In the genomic region with DNA sequence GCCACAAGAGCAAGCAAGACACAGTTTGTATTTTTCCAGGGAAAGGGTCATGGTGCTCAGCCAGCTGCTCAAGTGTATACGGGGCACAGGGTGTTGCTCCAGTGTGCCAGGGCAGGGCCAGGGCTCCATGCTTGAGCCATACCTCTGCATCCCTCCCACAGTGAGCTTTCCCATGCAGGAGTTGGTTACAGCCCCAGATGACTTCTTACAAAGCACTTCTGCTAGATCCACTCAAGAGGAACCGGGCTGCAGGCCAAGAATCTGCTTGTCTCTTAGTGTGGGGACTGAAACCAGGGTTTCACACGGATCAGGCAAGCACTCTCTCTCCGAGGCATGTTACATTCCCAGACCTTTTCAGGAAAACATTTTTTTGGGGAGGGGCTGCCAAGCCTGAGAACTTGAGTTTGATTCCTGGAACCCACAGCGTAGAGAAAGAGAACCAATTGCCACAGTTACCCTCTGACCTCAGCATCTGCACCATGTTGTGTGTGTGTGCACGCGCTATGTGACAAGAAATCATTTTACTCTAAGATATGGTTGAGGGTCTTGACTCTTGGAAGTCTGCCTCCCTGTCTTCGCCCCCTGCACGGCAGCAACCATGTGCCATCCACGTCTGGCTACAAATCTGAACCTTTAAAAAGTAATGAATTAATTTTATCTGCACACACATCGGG, we compare ENCODE assay signal across 9 mouse cellular contexts. TPM values are rescaled to one million over a fixed set of nuclear protein-coding genes. Genes with fewer than 3 reads are reported as not detected.
DNase-seq lines count a peak whose midpoint lies in the region; ATAC-seq and TF ChIP-seq lines count a peak whose summit lies in the region.
"Had no signal": no experiment of that assay in that cellular context is flagged by ENCODE, and none has a peak within 500 bp of the region (broad histone marks: within the 10 kb centered on the region; RNA-seq: fewer than 3 reads in every experiment).

No protein-coding gene starts in this region.

- H3K4me2 ChIP-seq in forebrain, embryonic 12.5 days: no peak overlapping the region
- H3K4me2 ChIP-seq in heart, embryonic 16.5 days (ENCODE audit: low read depth, low read length): peak overlapping the region; percentile 32
- H3K4me2 ChIP-seq in lung, postnatal 0 days (replicated peaks; ENCODE audit: low read depth, low read length): no peak overlapping the region
- H3K4me2 ChIP-seq: liver, embryonic 13.5 days had no signal

- H3K9ac ChIP-seq in forebrain, embryonic 12.5 days: no peak overlapping the region
- peak overlapping the region; percentile 45; the same call in 1 of the 2 replicates for H3K9ac ChIP-seq in heart, embryonic 16.5 days (ENCODE audit: low read length)
- H3K9ac ChIP-seq in lung, postnatal 0 days (replicated peaks; ENCODE audit: low read depth): no peak overlapping the region
- H3K9ac ChIP-seq: liver, embryonic 13.5 days had no signal

- peak; percentile 76 for TF ChIP-seq EP300 in lung, postnatal 0 days (IDR thresholded peaks at IDR 0.05)

- peaks cover 21% of the 10 kb centered on the region for H3K4me1 ChIP-seq in forebrain, embryonic 12.5 days
- peaks cover 40% of the 10 kb centered on the region for H3K4me1 ChIP-seq in heart, embryonic 16.5 days (ENCODE audit: control insufficient read depth, insufficient read depth, low read length)
- H3K4me1 ChIP-seq in lung, postnatal 0 days (ENCODE audit: insufficient read depth, low read depth, low read length): peaks cover 18% of the 10 kb centered on the region; the same call in 1 of the 2 replicates

- no peak for TF ChIP-seq CTCF in lung, postnatal 0 days (IDR thresholded peaks at IDR 0.05)

- no peaks in the 10 kb centered on the region for H3K27me3 ChIP-seq in forebrain, embryonic 12.5 days
- no peaks in the 10 kb centered on the region for H3K27me3 ChIP-seq in heart, embryonic 16.5 days (ENCODE audit: control insufficient read depth, insufficient read depth, low read length)
- H3K27me3 ChIP-seq in lung, postnatal 0 days (replicated peaks; ENCODE audit: insufficient read depth, low read length): no peaks in the 10 kb centered on the region
- no peaks in the 10 kb centered on the region for H3K27me3 ChIP-seq in splenic B cell, adult 2 months (ENCODE audit: control insufficient read depth, insufficient read depth, low read length, poor library complexity, severe bottlenecking)
- H3K27me3 ChIP-seq: liver, embryonic 13.5 days had no signal

- 75% methylated on average over 11 of the region's 11 CpGs for WGBS in forebrain, embryonic 12.5 days
- WGBS in heart, embryonic 16.5 days: 35% methylated on average over 11 of the region's 11 CpGs
- WGBS in lung, postnatal 0 days: 34% methylated on average over 11 of the region's 11 CpGs

- no peak for ATAC-seq in forebrain, embryonic 12.5 days (ENCODE audit: low FRiP score)
- peak; percentile 86 for ATAC-seq in heart, embryonic 16.5 days (replicated peaks; ENCODE audit: extremely low read depth, insufficient read depth, low FRiP score)
- ATAC-seq in lung, postnatal 0 days: peak; percentile 88
- ATAC-seq in megakaryocyte, adult 5-6 weeks (ENCODE audit: poor library complexity, severe bottlenecking): no peak

- H3K27ac ChIP-seq in forebrain, embryonic 12.5 days: peak overlapping the region; percentile 33; the same call in 1 of the 2 replicates
- peak overlapping the region; percentile 78 for H3K27ac ChIP-seq in heart, embryonic 16.5 days (ENCODE audit: low read length)
- peak overlapping the region; percentile 22 for H3K27ac ChIP-seq in lung, postnatal 0 days (ENCODE audit: low read length)

- DNase-seq in spleen, adult 18-20 months: peak; percentile 39 to 59
- DNase-seq in spleen, adult 12 weeks (ENCODE audit: low spot score): no peak
- peak; percentile 83 for DNase-seq in layer of hippocampus, adult 11-12 months (ENCODE audit: low spot score)
- DNase-seq in lung, postnatal 0 days (ENCODE audit: low spot score): peak; percentile 96
- peak; percentile 30 for DNase-seq in splenic B cell, adult 2 months (ENCODE audit: low read depth, low spot score)
- DNase-seq: liver, embryonic 13.5 days had no signal

- H3K36me3 ChIP-seq in forebrain, embryonic 12.5 days (replicated peaks): no peaks in the 10 kb centered on the region
- H3K36me3 ChIP-seq in heart, embryonic 16.5 days (ENCODE audit: control insufficient read depth, insufficient read depth): no peaks in the 10 kb centered on the region
- H3K36me3 ChIP-seq in lung, postnatal 0 days (ENCODE audit: insufficient read depth, low read length): no peaks in the 10 kb centered on the region
- no peaks in the 10 kb centered on the region for H3K36me3 ChIP-seq in splenic B cell, adult 2 months (ENCODE audit: control insufficient read depth, insufficient read depth, low read length, poor library complexity, severe bottlenecking)
- H3K36me3 ChIP-seq: liver, embryonic 13.5 days had no signal

- no peak overlapping the region for H3K4me3 ChIP-seq in forebrain, embryonic 12.5 days (replicated peaks)
- no peak overlapping the region for H3K4me3 ChIP-seq in heart, embryonic 16.5 days (ENCODE audit: low read length)
- H3K4me3 ChIP-seq in lung, postnatal 0 days (ENCODE audit: low read depth, low read length): no peak overlapping the region
- H3K4me3 ChIP-seq: liver, embryonic 13.5 days had no signal

- H3K9me3 ChIP-seq in forebrain, embryonic 12.5 days: no peaks in the 10 kb centered on the region
- no peaks in the 10 kb centered on the region for H3K9me3 ChIP-seq in heart, embryonic 16.5 days (replicated peaks; ENCODE audit: control insufficient read depth, low read length)
- no peaks in the 10 kb centered on the region for H3K9me3 ChIP-seq in lung, postnatal 0 days (ENCODE audit: low read length)
- H3K9me3 ChIP-seq: liver, embryonic 13.5 days had no signal

RNA-seq across cellular contexts. Expression of gene Map3k14, which starts 19.6 kb away (rescaled TPM):
- polyA plus RNA-seq in forebrain, embryonic 12.5 days (2016; fragmentation: Nextera tagmentation; extraction: Ambion mirVana): 4.6 and 4.7 TPM in 2 replicates
- 3.0 and 4.8 TPM in 2 replicates for polyA plus RNA-seq in heart, embryonic 16.5 days (2015; fragmentation: Nextera tagmentation; extraction: Ambion mirVana)
- 2.6 and 4.0 TPM in 2 replicates for polyA plus RNA-seq in lung, postnatal 0 days (2015; fragmentation: Nextera tagmentation; extraction: Ambion mirVana)
- 14.5 and 16.6 TPM in 2 replicates for total RNA-seq in megakaryocyte, adult 5-6 weeks (2015)
- total RNA-seq in megakaryocyte, adult 5-6 weeks (2017): 15.4 and 15.7 TPM in 2 replicates

RNA-seq across cellular contexts. Expression of gene Spata32, which starts 29.4 kb away (rescaled TPM):
- polyA plus RNA-seq in forebrain, embryonic 12.5 days (2016; fragmentation: Nextera tagmentation; extraction: Ambion mirVana): not detected in 2 replicates
- not detected in 2 replicates for polyA plus RNA-seq in heart, embryonic 16.5 days (2015; fragmentation: Nextera tagmentation; extraction: Ambion mirVana)
- polyA plus RNA-seq in lung, postnatal 0 days (2015; fragmentation: Nextera tagmentation; extraction: Ambion mirVana): not detected in 2 replicates
- not detected in 2 replicates for total RNA-seq in megakaryocyte, adult 5-6 weeks (2015)
- total RNA-seq in megakaryocyte, adult 5-6 weeks (2017): not detected in 2 replicates
- polyA plus RNA-seq: liver, embryonic 13.5 days had no signal

RNA-seq across cellular contexts. Expression of gene 1700023F06Rik, which starts 39.3 kb away (rescaled TPM):
- 0.33 and 0.64 TPM in 2 replicates for polyA plus RNA-seq in forebrain, embryonic 12.5 days (2016; fragmentation: Nextera tagmentation; extraction: Ambion mirVana)
- 0.17 and 0.25 TPM in 2 replicates for polyA plus RNA-seq in heart, embryonic 16.5 days (2015; fragmentation: Nextera tagmentation; extraction: Ambion mirVana)
- 0.38 and 0.44 TPM in 2 replicates for polyA plus RNA-seq in lung, postnatal 0 days (2015; fragmentation: Nextera tagmentation; extraction: Ambion mirVana)
- total RNA-seq in megakaryocyte, adult 5-6 weeks (2015): not detected in 2 replicates
- total RNA-seq in megakaryocyte, adult 5-6 weeks (2017): not detected in 2 replicates
- polyA plus RNA-seq: liver, embryonic 13.5 days had no signal

Comparison
In these comparisons a context has a peak if more than half of its experiments do, and no peak if none do; other contexts are left out.
1. ATAC-seq: peak in heart, embryonic 16.5 days (single experiment) and lung, postnatal 0 days (single experiment); none in forebrain, embryonic 12.5 days (single experiment) and megakaryocyte, adult 5-6 weeks (single experiment).
2. H3K27ac ChIP-seq: peak in every context shown above with its lines; median percentile 78 in heart, embryonic 16.5 days; 33 in forebrain, embryonic 12.5 days; 22 in lung, postnatal 0 days.